Mouse (Mus musculus): ENCODE measurements at regions not wholly inside any gene's neighbourhood (a gene's known extent, or its start where the extent isn't known, plus 50 kb on each side); places are given as distances from the start of the nearest gene placed in this dataset.
A peak's percentile ranks its signal among the peaks of the same experiment; 100 is the strongest.

- H3K4me3 ChIP-seq (ENCODE audit: low read depth, low read length) = no peak overlapping the region
- no peaks in the 10 kb centered on the region for H3K36me3 ChIP-seq (ENCODE audit: insufficient read depth)
- TF ChIP-seq CTCF (IDR thresholded peaks at IDR 0.05; ENCODE audit: low read depth) = no peak
- no peak overlapping the region for H3K27ac ChIP-seq (ENCODE audit: low read depth, low read length)
- ATAC-seq = no peak
- WGBS = 79% methylated on average over 5 of the region's 5 CpGs
- H3K27me3 ChIP-seq (ENCODE audit: insufficient read depth, low read length) = peaks cover 19% of the 10 kb centered on the region; the same call in 1 of the 2 replicates
- H3K4me1 ChIP-seq (ENCODE audit: insufficient read depth) = no peaks in the 10 kb centered on the region
- H3K9me3 ChIP-seq (ENCODE audit: low read length) = no peaks in the 10 kb centered on the region
- H3K4me2 ChIP-seq (ENCODE audit: low read depth) = no peak overlapping the region
- no peak overlapping the region for H3K9ac ChIP-seq
- DNase-seq = no peak
These were observed 265.4 kb upstream of the Nfe2l3 start for GRCm38 (mm10) chr6:51167028-51167427.

- TF ChIP-seq CTCF (IDR thresholded peaks at IDR 0.05; ENCODE audit: low read depth) = peak; percentile 92
- DNase-seq (peak; percentile 88), ATAC-seq (peak; percentile 76)
- Histone ChIP-seq H3K9ac (no peak overlapping the region), H3K36me3 (ENCODE audit: insufficient read depth) (no peaks in the 10 kb centered on the region), H3K27me3 (ENCODE audit: insufficient read depth, low read length) (peaks cover 28% of the 10 kb centered on the region; the same call in 1 of the 2 replicates), H3K4me1 (ENCODE audit: insufficient read depth) (no peaks in the 10 kb centered on the region), H3K9me3 (ENCODE audit: low read length) (no peaks in the 10 kb centered on the region), H3K27ac (ENCODE audit: low read depth, low read length) (no peak overlapping the region), H3K4me3 (ENCODE audit: low read depth, low read length) (no peak overlapping the region), H3K4me2 (ENCODE audit: low read depth) (peak overlapping the region; percentile 48)
- WGBS = 5% methylated on average over 11 of the region's 11 CpGs
These were observed 264.4 kb upstream of the Nfe2l3 start for GRCm38 (mm10) chr6:51168048-51168447.

GRCm38 (mm10) chr6:51168775-51169695 lies 263.4 kb upstream of the Nfe2l3 start:
- H3K4me3 ChIP-seq (ENCODE audit: low read depth, low read length) = peak overlapping the region; percentile 20
- peaks cover 34% of the 10 kb centered on the region; the same call in 1 of the 2 replicates for H3K27me3 ChIP-seq (ENCODE audit: insufficient read depth, low read length)
- WGBS = 25% methylated on average over 38 of the region's 38 CpGs
- H3K36me3 ChIP-seq (ENCODE audit: insufficient read depth) = no peaks in the 10 kb centered on the region
- no peak overlapping the region for H3K27ac ChIP-seq (ENCODE audit: low read depth, low read length)
- TF ChIP-seq CTCF (IDR thresholded peaks at IDR 0.05; ENCODE audit: low read depth) = no peak
- H3K9me3 ChIP-seq (ENCODE audit: low read length) = no peaks in the 10 kb centered on the region
- H3K9ac ChIP-seq = peak overlapping the region; percentile 34; the same call in 1 of the 2 replicates
- H3K4me1 ChIP-seq (ENCODE audit: insufficient read depth) = no peaks in the 10 kb centered on the region
- ATAC-seq (0 out of 2 replicates have a peak, but pooled peaks have one; percentile 11), DNase-seq (peak; percentile 22)
- peak overlapping the region; percentile 48 for H3K4me2 ChIP-seq (ENCODE audit: low read depth)

- no peak for ATAC-seq
- H3K4me2 ChIP-seq (ENCODE audit: low read depth) = no peak overlapping the region
- peak; percentile 11 for DNase-seq
- no peak overlapping the region for H3K27ac ChIP-seq (ENCODE audit: low read depth, low read length)
- TF ChIP-seq CTCF (IDR thresholded peaks at IDR 0.05; ENCODE audit: low read depth) = no peak
- H3K9me3 ChIP-seq (ENCODE audit: low read length) = no peaks in the 10 kb centered on the region
- H3K4me3 ChIP-seq (ENCODE audit: low read depth, low read length) = no peak overlapping the region
- H3K36me3 ChIP-seq (ENCODE audit: insufficient read depth) = no peaks in the 10 kb centered on the region
- no peaks in the 10 kb centered on the region for H3K4me1 ChIP-seq (ENCODE audit: insufficient read depth)
- 12% methylated on average over 22 of the region's 22 CpGs for WGBS
- peaks cover 44% of the 10 kb centered on the region for H3K27me3 ChIP-seq (ENCODE audit: insufficient read depth, low read length)
- H3K9ac ChIP-seq = no peak overlapping the region
These were observed 262.5 kb upstream of the Nfe2l3 start for GRCm38 (mm10) chr6:51169971-51170411.

- no peak overlapping the region for H3K4me2 ChIP-seq (ENCODE audit: low read depth)
- H3K9me3 ChIP-seq (ENCODE audit: low read length) = no peaks in the 10 kb centered on the region
- DNase-seq (peak; percentile 79), ATAC-seq (no peak)
- peaks cover 48% of the 10 kb centered on the region for H3K27me3 ChIP-seq (ENCODE audit: insufficient read depth, low read length)
- peak; percentile 71 for TF ChIP-seq CTCF (IDR thresholded peaks at IDR 0.05; ENCODE audit: low read depth)
- no peak overlapping the region for H3K4me3 ChIP-seq (ENCODE audit: low read depth, low read length)
- WGBS = 2% methylated on average over 11 of the region's 11 CpGs
- H3K36me3 ChIP-seq (ENCODE audit: insufficient read depth) = no peaks in the 10 kb centered on the region
- H3K4me1 ChIP-seq (ENCODE audit: insufficient read depth) = no peaks in the 10 kb centered on the region
- H3K9ac ChIP-seq = no peak overlapping the region
- H3K27ac ChIP-seq (ENCODE audit: low read depth, low read length) = no peak overlapping the region
These were observed 262.1 kb upstream of the Nfe2l3 start for GRCm38 (mm10) chr6:51170414-51170813.

GRCm38 (mm10) chr6:51170871-51171270 lies 261.6 kb upstream of the Nfe2l3 start:
- H3K4me2 ChIP-seq (ENCODE audit: low read depth) = no peak overlapping the region
- no peak overlapping the region for H3K27ac ChIP-seq (ENCODE audit: low read depth, low read length)
- H3K9ac ChIP-seq = no peak overlapping the region
- peak; percentile 52 for TF ChIP-seq CTCF (IDR thresholded peaks at IDR 0.05; ENCODE audit: low read depth)
- H3K4me3 ChIP-seq (ENCODE audit: low read depth, low read length) = no peak overlapping the region
- H3K9me3 ChIP-seq (ENCODE audit: low read length) = no peaks in the 10 kb centered on the region
- no peaks in the 10 kb centered on the region for H3K36me3 ChIP-seq (ENCODE audit: insufficient read depth)
- peak; percentile 75 for ATAC-seq
- no peaks in the 10 kb centered on the region for H3K4me1 ChIP-seq (ENCODE audit: insufficient read depth)
- H3K27me3 ChIP-seq (ENCODE audit: insufficient read depth, low read length) = peaks cover 51% of the 10 kb centered on the region
- DNase-seq = peak; percentile 81
- WGBS = 2% methylated on average over 11 of the region's 11 CpGs

GRCm38 (mm10) chr6:51171761-51172160 lies 260.7 kb upstream of the Nfe2l3 start:
- Histone ChIP-seq H3K9ac (no peak overlapping the region), H3K4me2 (ENCODE audit: low read depth) (no peak overlapping the region), H3K4me1 (ENCODE audit: insufficient read depth) (no peaks in the 10 kb centered on the region), H3K4me3 (ENCODE audit: low read depth, low read length) (no peak overlapping the region), H3K36me3 (ENCODE audit: insufficient read depth) (no peaks in the 10 kb centered on the region), H3K9me3 (ENCODE audit: low read length) (no peaks in the 10 kb centered on the region), H3K27ac (ENCODE audit: low read depth, low read length) (no peak overlapping the region), H3K27me3 (ENCODE audit: insufficient read depth, low read length) (peaks cover 58% of the 10 kb centered on the region)
- 2% methylated on average over 22 of the region's 22 CpGs for WGBS
- ATAC-seq (no peak), DNase-seq (peak; percentile 74)
- no peak for TF ChIP-seq CTCF (IDR thresholded peaks at IDR 0.05; ENCODE audit: low read depth)

Measured in forebrain, postnatal 0 days (tissue).